Mouse (Mus musculus): Measurements from ENCODE around the gene Slc7a10. TPM values are rescaled to one million over a fixed set of nuclear protein-coding genes. Genes with fewer than 3 reads are reported as not detected.

Gene Slc7a10
- total RNA-seq (2021) = 10 to 100 TPM; 50.0 to 50.6 TPM
- long read RNA-seq, experiment 1, transcript Slc7a10-201 (11 exons, 1,953 nt) = major isoform, 55 of 84 reads
- long read RNA-seq, experiment 1, partial matches to known transcripts = 8 of 84 reads
- long read RNA-seq, experiment 1, other reads (novel, unspliced or antisense) = 21 of 84 reads
- long read RNA-seq, experiment 2, transcript Slc7a10-201 (11 exons, 1,953 nt) = major isoform, 55 of 92 reads
- long read RNA-seq, experiment 2, partial matches to known transcripts = 8 of 92 reads
- long read RNA-seq, experiment 2, other reads (novel, unspliced or antisense) = 29 of 92 reads

- Histone ChIP-seq H3K4me3 (peak within 1 kb of the TSS; percentile 49), H3K27ac (peak within 1 kb of the TSS; percentile 84)
- DNase-seq (ENCODE audit: low spot score in 2 of 2) = no peak
- TF ChIP-seq CTCF (conservative IDR thresholded peaks at IDR 0.05) = no peak
Measured at GRCm38 (mm10) chr7:35185889-35186569, at the start of gene Slc7a10. Gene Slc7a10, plus strand, starts transcription at chr7:35186385.

GRCm38 (mm10) chr7:35137524-35137923, 48.7 kb upstream of the Slc7a10 start:
- no peak overlapping the region for H3K27ac ChIP-seq
- H3K4me3 ChIP-seq = no peak overlapping the region
- no peak for TF ChIP-seq CTCF (conservative IDR thresholded peaks at IDR 0.05)
- DNase-seq (ENCODE audit: low spot score in 2 of 2) = no peak

DNA sequence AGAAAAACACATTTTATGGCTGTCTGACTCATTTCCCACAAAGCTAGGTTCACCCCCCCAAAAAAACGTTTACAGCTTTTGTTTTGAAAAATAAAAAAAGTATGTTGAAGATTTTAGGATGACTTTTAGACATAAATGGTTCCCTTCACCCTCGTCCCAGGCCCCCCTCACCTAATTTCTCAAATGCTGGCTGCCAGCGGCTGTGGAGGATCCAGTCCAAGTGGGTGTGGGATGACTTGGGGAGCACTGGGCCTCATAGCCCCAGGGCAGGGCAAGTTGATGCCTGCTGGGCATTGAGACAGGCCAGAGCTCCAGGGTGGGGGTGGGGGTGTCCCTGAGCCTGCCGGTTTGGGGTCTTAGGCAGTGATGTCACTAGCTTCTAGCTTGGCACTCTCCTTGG, 47.7 kb upstream of the Slc7a10 start:
- DNase-seq (ENCODE audit: low spot score in 2 of 2) = no peak
- no peak for TF ChIP-seq CTCF (conservative IDR thresholded peaks at IDR 0.05)
- H3K27ac ChIP-seq = no peak overlapping the region

DNA sequence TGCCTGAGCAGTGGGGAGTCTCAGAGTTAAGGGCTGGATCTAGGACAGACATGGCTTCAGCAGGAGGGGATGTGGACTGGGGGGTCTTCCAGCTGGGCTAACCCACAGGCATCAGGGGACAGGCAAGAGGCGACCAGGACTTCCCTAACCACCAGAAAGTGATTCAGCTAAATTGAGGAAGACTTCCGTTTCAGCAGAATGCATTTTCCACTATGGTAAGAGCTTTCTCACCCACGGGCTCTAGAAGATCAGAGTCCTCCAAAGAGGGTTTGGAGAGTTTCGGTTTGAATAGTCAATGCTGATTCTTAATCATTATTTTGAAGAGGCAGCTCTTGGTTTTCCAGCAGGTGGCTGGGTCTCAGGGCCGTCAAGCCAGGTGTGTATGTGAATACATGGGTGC, 46.3 kb upstream of the Slc7a10 start:
- TF ChIP-seq CTCF (conservative IDR thresholded peaks at IDR 0.05) = no peak
- DNase-seq (ENCODE audit: low spot score in 2 of 2) = no peak
- no peak overlapping the region for H3K4me3 ChIP-seq

More for the DNA sequence above, 47.7 kb upstream of the Slc7a10 start:
- H3K4me3 ChIP-seq = no peak overlapping the region

GRCm38 (mm10) chr7:35141519-35141918, 44.7 kb upstream of the Slc7a10 start:
- H3K27ac ChIP-seq = no peak overlapping the region
- no peak for DNase-seq (ENCODE audit: low spot score in 2 of 2)
- TF ChIP-seq CTCF (conservative IDR thresholded peaks at IDR 0.05) = no peak
- H3K4me3 ChIP-seq = no peak overlapping the region

More for the DNA sequence above, 46.3 kb upstream of the Slc7a10 start:
- no peak overlapping the region for H3K27ac ChIP-seq

GRCm38 (mm10) chr7:35142522-35142921, 43.7 kb upstream of the Slc7a10 start:
- Histone ChIP-seq H3K27ac (no peak overlapping the region), H3K4me3 (no peak overlapping the region)
- no peak for TF ChIP-seq CTCF (conservative IDR thresholded peaks at IDR 0.05)
- DNase-seq (ENCODE audit: low spot score in 2 of 2) = no peak

- Histone ChIP-seq H3K27ac (no peak overlapping the region), H3K4me3 (no peak overlapping the region)
- TF ChIP-seq CTCF (conservative IDR thresholded peaks at IDR 0.05) = no peak
- no peak for DNase-seq (ENCODE audit: low spot score in 2 of 2)
Measured at GRCm38 (mm10) chr7:35143864-35144618, 42.1 kb upstream of the Slc7a10 start.

GRCm38 (mm10) chr7:35145068-35145467, 41.1 kb upstream of the Slc7a10 start:
- Histone ChIP-seq H3K27ac (no peak overlapping the region), H3K4me3 (no peak overlapping the region)
- no peak for DNase-seq (ENCODE audit: low spot score in 2 of 2)
- no peak for TF ChIP-seq CTCF (conservative IDR thresholded peaks at IDR 0.05)

DNA sequence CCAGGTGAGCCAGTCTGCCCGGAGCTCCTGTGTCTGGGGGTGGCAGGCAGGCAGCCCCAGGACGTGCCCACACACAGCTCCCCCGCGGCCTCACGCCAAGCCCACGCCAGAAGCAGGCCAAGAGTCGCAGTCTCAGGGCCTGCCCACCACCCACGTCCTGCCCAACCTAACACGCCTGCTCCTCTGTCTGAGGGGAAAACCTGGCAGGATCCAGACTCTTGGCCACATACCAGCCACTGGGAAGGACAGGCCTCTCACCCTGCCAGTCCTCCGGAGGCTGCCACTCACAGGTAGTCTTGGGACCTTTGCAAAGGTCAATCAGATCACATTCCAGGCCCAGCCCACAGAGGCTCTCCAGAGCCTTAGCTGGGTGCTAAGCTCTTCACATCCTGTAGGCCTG, 39.9 kb upstream of the Slc7a10 start:
- no peak for TF ChIP-seq CTCF (conservative IDR thresholded peaks at IDR 0.05)

GRCm38 (mm10) chr7:35149616-35150433, 36.4 kb upstream of the Slc7a10 start:
- H3K4me3 ChIP-seq = no peak overlapping the region
- DNase-seq (ENCODE audit: low spot score in 2 of 2) = no peak
- no peak overlapping the region for H3K27ac ChIP-seq
- no peak for TF ChIP-seq CTCF (conservative IDR thresholded peaks at IDR 0.05)

More for the DNA sequence above, 39.9 kb upstream of the Slc7a10 start:
- Histone ChIP-seq H3K4me3 (no peak overlapping the region), H3K27ac (no peak overlapping the region)
- no peak for DNase-seq (ENCODE audit: low spot score in 2 of 2)

GRCm38 (mm10) chr7:35150860-35151259, 35.3 kb upstream of the Slc7a10 start:
- no peak overlapping the region for H3K4me3 ChIP-seq
- TF ChIP-seq CTCF (conservative IDR thresholded peaks at IDR 0.05) = no peak
- H3K27ac ChIP-seq = no peak overlapping the region
- DNase-seq (ENCODE audit: low spot score in 2 of 2) = no peak

GRCm38 (mm10) chr7:35154449-35154848, 31.7 kb upstream of the Slc7a10 start:
- TF ChIP-seq CTCF (conservative IDR thresholded peaks at IDR 0.05) = no peak
- no peak overlapping the region for H3K27ac ChIP-seq
- H3K4me3 ChIP-seq = no peak overlapping the region
- DNase-seq (ENCODE audit: low spot score in 2 of 2) = no peak
